Mouse (Mus musculus) liver (tissue): ENCODE results near the gene Edrf1.
A peak's percentile ranks its signal among the peaks of the same experiment; 100 is the strongest.
"Not testable (repeated sequence)": the region's sequence is repeated elsewhere in the genome, so short reads cannot be mapped to it uniquely, and the experiment has no call there.

Experiments
- DNase-seq: peaks from one replicate; pipeline ENCODE4 v3.0.0-alpha.2; 2020; ENCODE audit warnings: mixed read lengths

Gene Edrf1

GRCm38 (mm10) chr7:133662467-133662866 is 25.1 kb downstream of the Edrf1 start:
- no peak for DNase-seq

DNA sequence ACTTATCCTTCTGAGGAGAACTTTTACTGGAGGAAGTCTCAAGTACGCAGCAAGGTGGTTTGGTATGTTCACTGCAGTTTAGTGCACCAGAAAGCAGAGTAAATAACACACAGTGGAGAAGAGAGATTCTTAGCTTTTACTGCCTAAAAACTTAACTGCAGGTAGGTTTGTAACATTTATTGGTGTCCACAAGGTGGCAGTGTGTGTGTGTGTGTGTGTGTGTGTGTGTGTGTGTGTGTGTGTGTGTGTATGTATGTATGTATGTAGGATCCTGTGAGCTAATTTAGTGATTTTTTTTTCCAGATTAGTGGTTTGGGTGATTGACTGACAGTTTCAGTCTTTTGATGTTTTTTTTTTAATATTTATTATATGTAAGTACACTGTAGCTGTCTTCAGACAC is 31.7 kb downstream of the Edrf1 start:
- DNase-seq, result no peak

- no peak for DNase-seq
These were observed 32.6 kb downstream of the Edrf1 start for GRCm38 (mm10) chr7:133669946-133670345.

GRCm38 (mm10) chr7:133670846-133671245 is 33.5 kb downstream of the Edrf1 start:
- DNase-seq, result no peak

- DNase-seq, result no peak
These were observed 38.7 kb downstream of the Edrf1 start for GRCm38 (mm10) chr7:133676002-133676401.

DNA sequence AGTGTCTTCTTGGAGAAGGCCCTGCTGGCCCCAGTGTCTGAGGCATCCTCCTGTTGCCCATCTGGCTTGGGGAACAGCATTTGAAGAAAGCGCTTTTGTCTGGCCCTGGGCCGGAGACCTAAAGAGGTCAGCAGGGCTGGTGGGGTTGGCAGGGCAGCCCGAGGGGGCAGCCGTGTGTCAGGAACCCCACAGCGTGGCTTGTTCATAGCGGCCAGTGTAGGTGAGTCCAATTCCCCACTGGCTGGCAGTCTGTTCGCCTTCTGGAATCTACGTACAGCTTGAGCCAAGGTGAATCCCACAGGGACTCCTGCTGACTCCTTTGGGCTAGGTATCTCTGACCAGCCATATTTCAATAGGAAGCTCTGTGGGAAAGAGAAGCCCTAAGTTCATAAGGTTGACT is 41.4 kb downstream of the Edrf1 start:
- no peak for DNase-seq

GRCm38 (mm10) chr7:133679439-133679838 is 42.1 kb downstream of the Edrf1 start:
- no peak for DNase-seq

DNA sequence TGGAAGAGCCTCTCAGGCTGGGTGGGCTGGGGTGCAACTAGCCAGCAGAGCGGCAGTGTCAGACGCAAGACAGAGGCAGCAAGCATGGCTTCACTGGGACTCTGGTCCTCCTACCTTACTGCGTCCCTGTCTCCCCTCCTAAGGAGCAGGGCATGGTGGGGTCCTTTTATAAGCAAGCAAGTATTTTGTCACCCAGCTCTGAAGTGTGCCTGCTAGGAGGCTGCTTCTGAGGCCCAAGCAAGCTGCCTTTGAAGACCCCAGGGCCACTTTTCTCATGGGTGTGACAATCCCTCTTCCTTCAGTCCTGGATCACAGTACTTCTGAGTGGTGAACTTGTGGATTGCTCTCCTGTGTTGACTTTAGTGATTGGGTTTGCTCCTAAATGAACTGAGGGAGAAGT is 42.6 kb downstream of the Edrf1 start, which contains the start of gene Mmp21:
Gene Mmp21, minus strand, starts transcription at position 101 of the 400 bp plus-strand sequence.
- DNase-seq, result no peak

DNA sequence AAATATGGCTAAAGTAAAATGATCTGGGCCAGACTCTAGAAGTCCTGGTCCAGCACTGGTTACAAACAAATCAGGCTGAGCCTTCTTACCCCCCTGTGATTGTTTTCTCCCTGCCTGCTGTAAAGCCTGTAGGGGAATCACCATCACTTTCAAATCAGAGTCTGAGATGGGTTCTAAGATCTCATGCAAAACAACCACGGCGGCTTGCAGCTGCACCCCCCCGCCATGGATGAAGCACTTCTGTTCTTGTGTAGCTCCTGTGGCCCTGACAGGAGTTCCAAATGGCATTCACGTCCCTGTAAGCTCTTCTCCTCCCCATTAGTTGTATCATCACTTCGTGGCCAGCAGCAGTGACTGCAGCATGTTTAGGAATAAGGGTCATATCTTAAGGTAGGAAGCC is 46.3 kb downstream of the Edrf1 start:
- DNase-seq, result no peak

DNA sequence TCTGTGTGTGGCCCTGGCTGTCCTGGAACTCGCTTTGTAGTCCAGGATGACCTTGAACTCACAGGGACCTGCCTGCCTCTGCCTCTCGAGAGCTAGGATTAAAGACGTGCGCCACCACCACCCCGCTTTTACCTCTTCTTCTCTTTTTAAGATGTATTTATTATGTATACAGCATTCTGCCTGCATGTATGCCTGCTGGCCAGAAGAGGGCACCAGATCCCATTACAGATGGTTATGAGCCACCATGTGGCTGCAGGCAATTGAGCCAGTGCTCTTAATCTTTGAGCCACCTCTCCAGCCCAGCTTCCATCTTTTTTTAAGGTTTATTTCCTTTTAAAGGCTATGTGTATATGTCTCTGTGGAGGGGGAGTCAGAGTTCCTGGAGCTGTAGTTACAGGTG is 46.8 kb downstream of the Edrf1 start:
- DNase-seq, result peak; percentile 40

DNA sequence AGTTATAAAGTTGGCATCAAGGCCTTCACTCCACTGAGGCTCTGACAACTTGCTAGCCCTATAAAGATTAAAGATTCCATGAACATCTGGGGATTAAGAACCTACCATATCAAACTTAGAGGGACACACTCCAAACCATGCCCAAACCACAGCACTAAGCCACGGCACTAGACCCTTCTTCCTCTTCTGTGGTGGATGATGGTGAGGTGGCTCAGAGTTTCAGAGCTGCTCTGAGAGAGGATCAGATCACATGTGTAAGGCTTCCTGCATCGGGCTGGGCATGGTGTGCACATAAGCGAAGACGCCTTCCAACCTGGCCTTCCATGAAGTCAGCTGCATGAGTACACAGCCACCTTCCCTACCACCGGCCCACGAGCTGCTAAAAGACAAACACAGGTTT is 47.4 kb downstream of the Edrf1 start:
- DNase-seq, result no peak

DNA sequence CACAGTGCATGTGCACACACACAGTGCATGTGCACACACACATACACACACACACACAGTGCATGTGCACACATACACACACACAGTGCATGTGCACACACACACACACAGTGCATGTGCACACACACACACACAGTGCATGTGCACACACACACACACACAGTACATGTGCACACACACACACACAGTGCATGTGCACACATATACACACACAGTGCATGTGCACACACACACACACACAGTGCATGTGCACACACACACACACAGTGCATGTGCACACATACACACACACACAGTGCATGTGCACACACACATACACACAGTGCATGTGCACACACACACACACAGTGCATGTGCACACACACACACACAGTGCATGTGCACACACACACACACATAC is 48.3 kb downstream of the Edrf1 start:
- DNase-seq, result not testable (repeated sequence)

DNA sequence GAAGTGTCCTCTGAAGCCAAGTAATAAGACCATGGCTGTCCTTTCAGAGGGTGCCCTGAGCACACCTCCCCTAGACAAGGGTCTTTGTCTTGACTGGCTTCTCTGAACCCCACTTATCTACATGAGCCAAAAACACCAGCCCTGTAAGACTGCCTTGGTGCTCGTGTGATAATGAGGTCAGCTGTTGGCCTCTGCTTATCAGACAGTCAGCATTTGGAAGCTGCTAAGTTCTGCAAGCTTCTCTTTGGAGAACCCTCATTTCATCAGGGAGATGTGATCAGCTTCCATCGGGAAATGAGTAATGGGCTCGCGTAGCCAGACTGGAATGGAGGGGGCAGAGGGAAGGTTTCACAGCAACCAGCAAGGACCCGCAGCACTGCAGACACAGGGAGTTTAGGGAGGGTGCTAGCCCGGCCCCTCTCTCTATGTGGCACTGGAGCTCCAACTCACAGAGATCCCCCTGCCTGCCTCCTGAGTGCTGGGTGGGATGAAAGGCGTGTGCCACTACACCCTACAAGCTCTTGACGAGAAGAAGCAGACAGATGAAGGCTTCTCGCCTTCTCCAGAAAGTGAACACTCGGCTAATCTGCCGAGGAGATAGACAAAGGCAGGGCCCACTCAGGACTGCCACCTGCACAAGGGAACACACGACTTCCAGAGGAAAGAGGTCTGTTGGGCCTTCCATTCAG is 60.8 kb downstream of the Edrf1 start:
- DNase-seq, result peak; percentile 79

- no peak for DNase-seq
These were observed 62.5 kb downstream of the Edrf1 start for GRCm38 (mm10) chr7:133699885-133700284.

- peak; percentile 54 for DNase-seq
These were observed 64.0 kb downstream of the Edrf1 start for GRCm38 (mm10) chr7:133701366-133701765.

- DNase-seq, result peak; percentile 89
These were observed 65.0 kb downstream of the Edrf1 start for GRCm38 (mm10) chr7:133702333-133702732.

- peak; percentile 76 for DNase-seq
These were observed 66.6 kb downstream of the Edrf1 start for GRCm38 (mm10) chr7:133703906-133704305.

GRCm38 (mm10) chr7:133707301-133707700 is 70.0 kb downstream of the Edrf1 start:
- DNase-seq, result no peak

GRCm38 (mm10) chr7:133715387-133715786 is 78.0 kb downstream of the Edrf1 start:
- DNase-seq, result no peak

- DNase-seq, result no peak
These were observed 81.2 kb downstream of the Edrf1 start for GRCm38 (mm10) chr7:133718580-133718979.

- no peak for DNase-seq
These were observed 83.3 kb downstream of the Edrf1 start for GRCm38 (mm10) chr7:133720616-133721015.
